Mouse (Mus musculus) c-Kit-negative CD71-positive TER-119-positive erythroid progenitor cells, embryonic 14.5 days (primary cell): ENCODE results near the gene Mtfr1l.
"Not testable (repeated sequence)": the region's sequence is repeated elsewhere in the genome, so short reads cannot be mapped to it uniquely, and the experiment has no call there.

Source experiments
- DNase-seq: peaks from one replicate; pipeline ENCODE4 v3.0.0-alpha.2; 2013; ENCODE audit warnings: low read depth, low spot score

Mtfr1l gene

GRCm38 (mm10) chr4:134516981-134517380, 18.2 kb downstream of the Mtfr1l start:
- no peak for DNase-seq

DNA sequence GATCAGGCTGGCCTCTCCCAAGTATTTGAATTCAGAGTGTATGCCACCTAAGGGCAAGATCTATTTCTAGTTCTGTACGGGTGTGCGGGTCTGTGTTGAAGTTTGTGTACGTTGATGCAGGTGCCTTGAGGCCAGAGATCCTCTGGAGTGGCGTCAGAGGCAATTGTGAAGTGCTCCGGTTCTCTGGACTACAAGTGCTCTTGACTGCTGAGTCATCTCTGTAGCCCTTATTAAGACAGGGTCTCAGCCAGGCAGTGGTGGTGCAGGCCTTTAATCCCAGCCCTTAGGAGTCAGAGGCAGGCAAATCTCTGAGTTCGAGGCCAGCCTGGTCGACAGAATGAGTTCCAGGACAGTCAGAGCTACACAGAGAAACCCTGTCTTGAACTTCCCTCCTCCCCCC, 19.6 kb downstream of the Mtfr1l start:
- DNase-seq = no peak

- DNase-seq = no peak
Observed at GRCm38 (mm10) chr4:134514309-134514930, 20.8 kb downstream of the Mtfr1l start.

GRCm38 (mm10) chr4:134512798-134513197, 22.4 kb downstream of the Mtfr1l start:
- no peak for DNase-seq

DNA sequence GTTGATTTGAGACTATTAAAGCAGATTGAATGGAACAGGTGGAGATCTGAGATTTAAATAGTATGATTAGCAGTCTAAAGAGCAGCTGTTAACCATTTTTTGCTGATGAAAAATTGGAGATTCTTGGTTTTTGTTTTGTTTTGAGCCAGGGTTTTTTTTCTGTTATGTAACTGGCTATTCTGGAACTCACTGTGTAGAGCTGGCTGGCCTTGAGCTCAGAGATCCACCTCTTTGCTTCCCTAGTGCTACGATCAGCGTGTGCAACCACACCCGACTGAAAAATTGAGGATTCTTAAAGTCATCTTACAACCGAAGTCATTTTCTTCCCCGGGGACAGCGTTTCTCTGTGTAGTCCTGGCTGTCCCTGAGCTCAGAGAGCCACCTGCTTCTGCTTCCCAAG, 23.5 kb downstream of the Mtfr1l start:
- DNase-seq = no peak

DNA sequence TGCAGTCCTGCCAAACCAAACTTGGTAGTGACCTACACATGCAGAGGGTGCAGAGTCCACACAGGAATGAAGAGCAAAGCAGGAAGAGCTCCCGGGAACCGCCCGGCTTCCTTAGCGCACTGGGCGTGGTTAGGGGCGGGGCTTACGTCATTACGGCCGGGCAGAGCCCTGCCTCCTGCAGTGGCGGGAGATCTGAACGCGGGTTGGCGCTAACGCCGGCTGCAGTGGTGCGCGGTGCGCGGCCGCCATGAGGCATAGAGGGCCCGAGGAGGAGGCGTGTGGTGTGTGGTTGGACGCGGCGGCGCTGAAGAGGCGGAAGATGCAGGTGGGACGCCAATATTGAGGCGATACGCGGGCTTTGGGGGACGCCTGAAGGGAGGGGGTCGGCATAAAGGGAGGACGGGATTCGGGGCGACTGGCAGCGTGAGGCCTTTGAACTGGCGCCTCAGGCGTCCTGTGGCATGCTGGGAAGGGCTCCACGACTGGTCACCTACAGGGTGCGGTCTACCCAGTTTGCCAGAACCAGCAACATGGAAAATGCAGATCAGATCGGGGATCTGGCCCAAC, 24.3 kb downstream of the Mtfr1l start, which contains the start of gene Aunip:
Gene Aunip (plus strand): TSS at position 155 of the 567 bp plus-strand sequence.
- DNase-seq = peak; percentile 83

- DNase-seq = no peak
Observed at GRCm38 (mm10) chr4:134510396-134510795, 24.8 kb downstream of the Mtfr1l start.

- no peak for DNase-seq
Observed at GRCm38 (mm10) chr4:134506713-134507112, 28.5 kb downstream of the Mtfr1l start.

DNA sequence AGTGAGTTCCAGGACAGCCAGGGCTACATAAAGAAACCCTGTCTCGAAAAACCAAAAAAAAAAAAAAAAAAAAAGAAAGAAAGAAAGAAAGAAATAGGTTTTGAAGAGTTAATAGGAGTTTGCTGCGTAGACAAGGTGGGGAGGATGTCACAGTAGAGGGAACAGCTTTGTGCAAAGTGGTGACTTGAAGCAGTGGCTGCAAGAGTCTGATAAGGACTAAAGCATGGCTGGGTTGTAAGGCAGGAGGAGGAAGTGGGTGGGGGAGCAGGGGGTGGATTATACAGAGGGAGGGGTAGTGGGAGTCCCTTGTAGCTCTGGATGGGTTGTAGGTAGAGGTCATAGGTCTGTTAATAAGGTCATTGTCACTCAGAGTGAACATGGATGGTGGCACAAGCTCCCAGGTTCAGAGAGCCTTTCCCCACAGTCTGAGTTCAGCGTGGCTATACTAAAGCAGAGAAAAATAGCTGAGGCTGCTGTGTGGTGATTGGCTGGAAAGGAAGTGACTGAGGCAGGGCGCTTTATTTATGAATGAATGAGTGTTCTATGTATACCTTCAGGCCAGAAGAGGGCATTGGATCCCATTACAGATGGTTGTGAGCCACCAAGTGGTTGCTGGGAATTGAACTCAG, 29.1 kb downstream of the Mtfr1l start:
- no peak for DNase-seq

GRCm38 (mm10) chr4:134505303-134505789, 29.8 kb downstream of the Mtfr1l start:
- DNase-seq = no peak

DNA sequence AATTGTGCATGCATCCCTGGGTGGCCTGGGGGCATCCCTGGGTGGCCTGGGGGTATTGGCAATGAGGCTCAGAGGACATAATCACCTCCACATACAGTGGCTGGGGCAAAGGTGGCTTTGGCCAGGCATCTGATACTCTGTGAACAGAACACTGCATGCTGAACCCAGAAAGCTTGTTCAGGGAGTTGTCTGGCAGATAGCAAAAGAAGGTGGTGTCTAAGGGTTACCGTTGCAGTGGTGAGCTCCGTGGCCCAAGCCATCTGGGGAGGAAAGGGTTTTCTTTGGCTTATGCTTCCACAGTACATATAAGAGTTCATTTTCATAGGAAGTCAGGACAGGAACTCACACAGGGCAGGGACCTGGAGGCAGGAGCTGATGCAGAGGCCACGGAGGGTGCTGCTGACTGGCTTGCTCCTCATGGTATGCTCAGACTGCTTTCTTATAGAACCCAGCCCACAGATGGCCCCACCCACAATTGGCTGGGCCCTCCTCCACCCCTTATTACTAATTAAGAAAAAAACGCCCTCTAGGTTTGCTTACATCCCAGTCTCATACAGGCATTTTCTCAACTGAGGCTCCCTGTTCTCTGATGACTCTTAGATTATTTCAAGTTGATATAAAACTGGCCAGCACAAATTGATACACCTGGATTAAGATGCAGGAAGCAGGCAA, 31.4 kb downstream of the Mtfr1l start:
- no peak for DNase-seq

DNA sequence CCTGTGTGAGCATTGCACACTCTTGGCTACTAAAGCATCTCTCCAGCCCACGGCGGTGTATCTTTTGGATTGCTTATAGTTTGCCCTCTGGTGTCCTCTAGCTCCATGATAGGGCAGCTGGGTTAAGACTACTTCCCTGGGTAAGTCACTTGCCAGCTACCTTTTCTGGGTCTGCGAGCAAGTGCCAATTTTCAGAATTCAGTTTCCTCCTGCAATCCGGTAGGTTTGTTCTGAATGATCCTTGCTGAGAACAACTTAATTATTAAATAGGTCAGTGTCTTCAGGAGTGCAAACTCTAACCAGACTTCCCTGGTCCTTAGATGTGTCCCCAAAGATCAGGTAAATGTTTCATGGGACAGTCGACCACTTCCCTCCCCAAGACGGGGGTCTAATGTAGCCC, 34.1 kb downstream of the Mtfr1l start:
- no peak for DNase-seq

DNA sequence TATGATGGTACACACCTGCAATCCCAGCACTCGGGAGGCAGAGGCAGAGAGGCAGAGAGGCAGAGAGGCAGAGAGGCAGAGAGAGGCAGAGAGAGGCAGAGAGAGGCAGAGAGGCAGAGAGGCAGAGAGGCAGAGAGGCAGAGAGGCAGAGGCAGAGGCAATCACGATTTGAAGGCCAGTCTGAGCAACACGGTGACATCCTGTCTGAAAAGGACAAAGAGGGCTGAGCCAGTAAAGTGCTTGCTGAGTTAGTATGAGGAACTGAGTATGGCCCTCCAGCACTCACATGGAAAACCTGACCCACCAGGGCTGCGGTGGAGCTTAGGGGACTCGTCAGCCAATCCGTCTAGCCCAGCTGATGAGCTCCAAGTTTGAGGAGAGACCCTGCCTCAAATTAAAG, 36.2 kb downstream of the Mtfr1l start:
- not testable (repeated sequence) for DNase-seq

DNA sequence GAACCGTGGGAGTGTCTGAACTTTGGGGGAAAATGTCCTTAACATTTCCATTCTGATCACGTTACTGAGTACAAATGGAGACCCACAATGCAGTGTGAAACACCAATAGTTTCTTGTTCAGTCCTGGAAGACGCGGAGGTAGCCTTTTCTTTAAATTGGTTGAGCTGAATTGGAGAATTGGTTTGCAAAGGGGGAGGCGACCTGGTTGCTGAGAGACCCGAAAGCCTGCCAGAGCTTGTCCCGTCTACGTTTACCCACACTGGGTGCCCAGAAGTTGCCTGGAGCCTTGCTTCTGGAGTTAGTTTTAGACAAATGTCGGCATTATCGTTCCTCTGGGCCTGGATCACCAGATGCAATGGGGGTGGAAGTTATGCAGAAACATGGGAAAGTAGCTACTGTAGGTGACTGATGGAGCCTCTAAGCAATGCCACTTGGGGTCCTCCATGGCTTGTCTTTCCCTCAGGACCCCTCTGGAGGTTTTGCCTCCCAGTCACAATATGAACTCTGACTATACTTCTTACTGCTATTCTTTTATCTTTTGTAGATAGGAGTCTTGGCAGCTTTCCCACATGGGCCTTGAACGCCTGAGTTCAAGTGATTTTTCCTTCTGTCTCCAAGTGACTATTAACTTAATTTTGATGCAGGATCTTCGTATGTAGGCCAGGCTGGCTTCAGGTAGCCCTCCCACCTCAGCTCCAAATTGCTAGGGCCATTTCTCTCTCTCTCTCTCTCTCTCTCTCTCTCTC, 37.0 kb downstream of the Mtfr1l start:
- DNase-seq = no peak

DNA sequence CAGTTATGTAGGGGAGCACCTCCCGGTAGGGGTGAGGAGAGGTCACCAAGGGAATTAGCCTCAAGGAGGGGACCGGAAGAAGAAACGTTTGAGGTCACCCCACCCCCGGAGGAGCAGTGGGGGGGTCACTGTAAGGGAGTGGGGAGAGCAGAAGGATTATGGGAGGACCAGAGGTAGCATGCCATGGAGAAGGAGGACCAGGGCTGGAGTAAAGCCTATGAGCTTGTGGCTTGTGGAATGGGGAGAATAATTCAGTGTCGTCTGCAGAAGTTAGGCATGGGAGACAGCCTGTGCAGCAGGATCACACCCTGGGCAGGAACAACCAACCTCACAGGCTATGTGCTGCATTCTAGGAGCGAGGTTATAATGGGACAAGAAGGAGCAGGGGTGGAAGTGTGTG, 38.0 kb downstream of the Mtfr1l start:
- no peak for DNase-seq

DNA sequence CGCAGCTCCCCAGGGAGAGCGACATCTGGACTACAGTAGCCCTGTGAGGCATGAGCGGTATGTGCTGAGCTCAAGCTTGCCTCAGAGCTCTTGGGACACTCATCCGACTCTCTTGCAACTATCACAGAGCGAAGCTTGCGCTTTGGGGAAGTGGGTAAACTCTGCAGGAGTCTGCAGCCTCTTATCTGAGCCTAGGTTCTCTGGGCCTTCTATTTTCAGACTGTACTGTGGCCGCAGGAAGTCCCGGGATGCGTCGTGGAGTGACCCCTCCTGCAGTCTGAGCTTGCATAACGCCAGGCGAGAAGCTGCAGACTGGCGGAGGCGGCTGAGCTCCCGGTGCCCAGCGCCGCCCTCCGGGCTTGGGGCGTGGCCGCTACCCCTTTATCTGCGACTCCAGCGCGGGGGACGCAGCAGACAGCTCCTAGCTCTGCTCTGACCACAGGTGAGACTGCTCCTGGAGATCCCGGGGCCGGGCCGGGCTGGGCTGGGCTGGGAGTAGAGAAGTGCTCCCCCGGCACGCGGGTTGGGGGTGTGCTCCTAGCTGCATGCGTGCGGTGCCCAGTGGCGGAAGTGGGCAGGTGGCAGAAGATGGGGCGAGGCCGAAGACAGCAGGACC, 38.5 kb downstream of the Mtfr1l start, which contains the start of gene Paqr7:
Gene Paqr7 (plus strand): TSS at position 103 of the 616 bp plus-strand sequence.
- DNase-seq = no peak

- no peak for DNase-seq
Observed at GRCm38 (mm10) chr4:134495546-134495923, 39.7 kb downstream of the Mtfr1l start.

- DNase-seq = no peak
Observed at GRCm38 (mm10) chr4:134494780-134495545, 40.2 kb downstream of the Mtfr1l start.

GRCm38 (mm10) chr4:134494161-134494560, 41.0 kb downstream of the Mtfr1l start:
- DNase-seq = not testable (repeated sequence)

DNA sequence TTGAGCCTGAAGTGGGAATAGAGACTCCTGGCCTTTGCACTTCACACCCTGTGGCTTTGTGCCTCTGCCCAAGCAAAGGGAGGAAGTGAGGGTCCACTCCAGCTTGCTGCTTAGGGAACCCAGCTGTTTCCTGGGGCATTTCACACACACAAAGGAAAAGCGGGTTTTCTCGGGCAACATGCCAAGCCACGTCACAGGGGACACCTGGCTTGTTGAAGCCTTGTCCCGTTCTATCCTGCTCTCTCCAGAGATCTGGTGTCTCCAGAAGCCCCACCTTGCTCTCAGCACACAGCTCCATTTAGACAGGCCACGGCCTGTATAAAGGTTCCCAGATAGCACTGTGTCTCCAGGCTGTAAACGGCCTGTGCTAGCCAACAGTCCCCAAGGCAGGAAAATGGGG, 43.5 kb downstream of the Mtfr1l start:
- no peak for DNase-seq
